Mouse (Mus musculus) embryonic fibroblast, embryonic 13.5 days (primary cell): ENCODE results near the gene Ncapd3.

ENCODE experiments used
- CTCF ChIP-seq: IDR thresholded peaks from 2 replicates; pipeline ENCODE4 v1.5.1; 2011; ENCODE audit warnings: mild to moderate bottlenecking, control low read depth, low read length, moderate library complexity, borderline replicate concordance; ENCODE audit not compliant: insufficient read depth
- POLR2A ChIP-seq: IDR thresholded peaks from 2 replicates; pipeline ENCODE4 v1.6.1; 2011; ENCODE audit warnings: low read depth, mild to moderate bottlenecking, control low read depth, low read length, moderate library complexity

- TF ChIP-seq CTCF (no peak), POLR2A (no peak)
These were observed 96.6 kb downstream of the Ncapd3 start for GRCm38 (mm10) chr9:27126543-27126942.
